Mouse (Mus musculus): ENCODE measurements at regions not wholly inside any gene's neighbourhood (a gene's known extent, or its start where the extent isn't known, plus 50 kb on each side); places are given as distances from the start of the nearest gene placed in this dataset.

- no peak for TF ChIP-seq CTCF (IDR thresholded peaks at IDR 0.05; ENCODE audit: low read depth)
- TF ChIP-seq EP300 (IDR thresholded peaks at IDR 0.05; ENCODE audit: low read depth), result no peak
Measured at GRCm38 (mm10) chr10:30102443-30102842, 97.9 kb downstream of the Cenpw start.

Data from heart, postnatal 0 days (tissue).